Mouse (Mus musculus) ES-E14 (cell line): ENCODE measurements around the gene Podn.

Source experiments
- CHD2 ChIP-seq: IDR thresholded peaks from 2 replicates; pipeline ENCODE4 v1.6.1; 2014; ENCODE audit warnings: mild to moderate bottlenecking, low read depth, low read length, inconsistent platforms
- HCFC1 ChIP-seq: IDR thresholded peaks from 2 replicates; pipeline ENCODE4 v1.6.1; 2012; ENCODE audit warnings: low read length, inconsistent platforms, borderline replicate concordance; ENCODE audit not compliant: insufficient read depth
- MAFK ChIP-seq: IDR thresholded peaks from 2 replicates; pipeline ENCODE4 v1.6.1; 2014; ENCODE audit warnings: mild to moderate bottlenecking, low read depth, low read length, inconsistent platforms; ENCODE audit not compliant: insufficient read depth
- ZC3H11A ChIP-seq: IDR thresholded peaks from 2 replicates; pipeline ENCODE4 v1.6.1; 2012; ENCODE audit warnings: low read depth, mild to moderate bottlenecking, inconsistent platforms, low read length, borderline replicate concordance
- ZNF384 ChIP-seq: IDR thresholded peaks from 2 replicates; pipeline ENCODE4 v1.6.1; 2012; ENCODE audit warnings: low read depth, low read length, inconsistent platforms

DNA sequence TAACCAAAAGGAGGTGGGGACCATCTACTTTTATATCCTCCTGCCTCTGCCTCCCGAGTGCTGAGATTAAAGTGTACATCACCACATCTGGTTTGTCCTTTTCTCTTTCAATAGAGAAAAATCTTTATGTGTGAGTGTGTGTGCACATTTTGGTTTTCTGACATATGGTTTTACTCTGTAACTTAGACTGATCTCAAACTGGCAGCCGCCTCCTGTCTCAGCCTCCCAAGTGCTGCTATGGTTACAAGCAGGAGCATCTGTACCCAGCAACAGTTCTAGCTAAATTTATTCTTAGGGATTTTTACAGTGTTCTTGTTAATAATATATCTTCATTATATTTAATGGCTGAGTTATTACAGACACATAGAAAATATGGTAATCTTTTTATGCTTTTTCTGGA, 39.0 kb downstream of the Podn start:
- TF ChIP-seq ZNF384: no peak
- no peak for TF ChIP-seq HCFC1
- TF ChIP-seq CHD2: no peak
- TF ChIP-seq MAFK: no peak
- TF ChIP-seq ZC3H11A: no peak
